Mouse (Mus musculus) lung, postnatal 0 days (tissue): Measurements from ENCODE around the gene Olfr414.

ENCODE experiments used
- CTCF ChIP-seq: IDR thresholded peaks from 2 replicates; pipeline ENCODE4 v1.5.1; 2016; ENCODE audit warnings: antibody characterized with exemption, mild to moderate bottlenecking
- EP300 ChIP-seq: IDR thresholded peaks from 2 replicates; pipeline ENCODE4 v1.6.1; 2016; ENCODE audit warnings: antibody characterized with exemption, mild to moderate bottlenecking, control low read depth

DNA sequence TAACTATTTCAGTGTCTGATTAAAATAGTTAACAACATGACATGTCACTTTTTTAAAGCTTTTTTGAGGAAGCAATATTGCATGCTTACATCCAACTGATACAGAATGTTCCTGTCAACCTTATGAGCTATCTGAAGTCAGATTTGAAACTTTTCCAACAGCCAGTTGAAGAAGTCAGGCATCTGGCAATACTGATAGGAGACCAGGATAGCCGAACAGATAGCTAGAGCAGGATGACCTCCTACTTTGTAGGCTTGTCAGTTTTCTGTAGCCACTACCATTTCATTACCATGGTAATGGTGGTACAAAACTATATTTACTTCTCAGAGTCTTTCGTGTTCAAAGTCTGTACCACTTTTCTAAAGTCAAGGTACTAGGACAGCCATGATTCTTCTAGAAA lies 4.5 kb downstream of the Olfr414 start:
- TF ChIP-seq CTCF (no peak), EP300 (no peak)
